Mouse (Mus musculus): ENCODE data around the gene Ammecr1.

DNA sequence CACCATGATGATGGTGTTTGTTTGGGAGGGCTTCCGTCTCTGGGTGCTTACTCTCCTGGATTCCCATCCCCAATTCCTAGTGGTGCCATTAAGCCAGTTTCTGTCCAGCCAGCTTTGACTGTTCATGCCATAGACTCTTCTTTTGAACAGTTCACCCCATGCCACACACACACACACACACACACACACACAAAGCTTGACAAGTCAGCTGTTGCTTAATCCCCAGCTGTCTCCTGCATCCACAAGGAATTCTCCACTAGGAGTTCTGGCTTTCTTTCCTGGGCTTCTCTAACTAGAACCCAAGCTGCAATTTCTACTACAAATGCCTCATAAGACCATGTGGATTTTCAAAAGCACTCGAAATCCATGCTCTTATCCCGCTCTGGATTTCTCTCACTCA lies 5.2 kb upstream of the Ammecr1 start:
- TF ChIP-seq POLR2A (IDR thresholded peaks at IDR 0.05; ENCODE audit: low read depth, low read length): no peak
- no peak for TF ChIP-seq EP300 (IDR thresholded peaks at IDR 0.05; ENCODE audit: low read length)
- TF ChIP-seq CTCF (conservative IDR thresholded peaks at IDR 0.05 in 1 of 2, IDR thresholded peaks at IDR 0.05 in 1 of 2; ENCODE audit: low read depth in 2 of 2, low read length in 2 of 2): no peak
- TF ChIP-seq CHD1 (IDR thresholded peaks at IDR 0.05; ENCODE audit: low read depth, low read length): no peak
- no peak for TF ChIP-seq BHLHE40 (IDR thresholded peaks at IDR 0.05; ENCODE audit: low read depth, low read length)

Measured in CH12.LX (cell line).